Mouse (Mus musculus) ES-Bruce4 (cell line): Measurements from ENCODE around the gene Olfr315. TPM values are rescaled to one million over a fixed set of nuclear protein-coding genes. Genes with fewer than 3 reads are reported as not detected.

Source experiments
- H3K27ac ChIP-seq: 2 replicates; pipeline ENCODE4 v1.5.1; 2012; ENCODE audit warnings: low read length, inconsistent platforms; ENCODE audit not compliant: insufficient read depth
- H3K27me3 ChIP-seq: 2 replicates; pipeline ENCODE4 v1.6.1; 2012; ENCODE audit warnings: mild to moderate bottlenecking, low read length, inconsistent platforms; ENCODE audit not compliant: control insufficient read depth, poor library complexity, insufficient read depth, severe bottlenecking
- H3K36me3 ChIP-seq: 2 replicates; pipeline ENCODE4 v1.6.1; 2012; ENCODE audit warnings: inconsistent platforms, mild to moderate bottlenecking, low read length, moderate library complexity; ENCODE audit not compliant: control insufficient read depth, poor library complexity, insufficient read depth, severe bottlenecking
- H3K4me1 ChIP-seq: one replicate; pipeline ENCODE4 v1.8.1; 2011; ENCODE audit warnings: low read length; ENCODE audit not compliant: control insufficient read depth, insufficient read depth
- H3K4me3 ChIP-seq: 2 replicates; pipeline ENCODE4 v1.5.1; 2011; ENCODE audit warnings: low read depth, mild to moderate bottlenecking, low read length
- H3K9ac ChIP-seq: 2 replicates; pipeline ENCODE4 v1.6.1; 2012; ENCODE audit warnings: low read depth, mild to moderate bottlenecking, inconsistent platforms; ENCODE audit not compliant: poor library complexity, severe bottlenecking
- H3K9me3 ChIP-seq: replicated peaks from 2 replicates; pipeline ENCODE4 v1.6.1; 2012; ENCODE audit warnings: mild to moderate bottlenecking, low read length, inconsistent platforms; ENCODE audit not compliant: control insufficient read depth, poor library complexity, insufficient read depth, severe bottlenecking
- CTCF ChIP-seq: IDR thresholded peaks from one replicate; pipeline ENCODE4 v1.8.1; 2011; ENCODE audit warnings: low read depth, low read length
- EP300 ChIP-seq: IDR thresholded peaks from 2 replicates; pipeline ENCODE4 v1.6.1; 2011; ENCODE audit warnings: low read depth, low read length; ENCODE audit not compliant: insufficient read depth
- POLR2A ChIP-seq: IDR thresholded peaks from one replicate; pipeline ENCODE4 v1.8.1; 2011; ENCODE audit warnings: low read length; ENCODE audit not compliant: insufficient read depth
- polyA plus RNA-seq: library from polyadenylated mRNA; stranded (reverse); fragments of >200 nt; gene quantifications from 2 replicates; pipeline ENCODE4 v1.2.4, GENCODE M21; 2011; ENCODE audit warnings: low read depth; ENCODE audit not compliant: missing spikeins, insufficient read depth, insufficient read length

The Olfr315 gene
- polyA plus RNA-seq, 1 experiment: not detected

- Histone ChIP-seq H3K27ac (no peak within 1 kb of the TSS), H3K27me3 (no peaks in the 10 kb centered on the region), H3K4me3 (no peak within 1 kb of the TSS), H3K9me3 (no peaks in the 10 kb centered on the region; the same call in 1 of the 2 replicates), H3K4me1 (no peaks in the 10 kb centered on the region), H3K36me3 (no peaks in the 10 kb centered on the region), H3K9ac (no peak within 1 kb of the TSS)
- TF ChIP-seq EP300: no peak
- TF ChIP-seq CTCF: no peak
- TF ChIP-seq POLR2A: no peak
These were observed 20.6 kb upstream of the Olfr315 start, which contains the start of gene Olfr316 for GRCm38 (mm10) chr11:58752434-58752833. Gene Olfr316 (plus strand): TSS chr11:58752734.

DNA sequence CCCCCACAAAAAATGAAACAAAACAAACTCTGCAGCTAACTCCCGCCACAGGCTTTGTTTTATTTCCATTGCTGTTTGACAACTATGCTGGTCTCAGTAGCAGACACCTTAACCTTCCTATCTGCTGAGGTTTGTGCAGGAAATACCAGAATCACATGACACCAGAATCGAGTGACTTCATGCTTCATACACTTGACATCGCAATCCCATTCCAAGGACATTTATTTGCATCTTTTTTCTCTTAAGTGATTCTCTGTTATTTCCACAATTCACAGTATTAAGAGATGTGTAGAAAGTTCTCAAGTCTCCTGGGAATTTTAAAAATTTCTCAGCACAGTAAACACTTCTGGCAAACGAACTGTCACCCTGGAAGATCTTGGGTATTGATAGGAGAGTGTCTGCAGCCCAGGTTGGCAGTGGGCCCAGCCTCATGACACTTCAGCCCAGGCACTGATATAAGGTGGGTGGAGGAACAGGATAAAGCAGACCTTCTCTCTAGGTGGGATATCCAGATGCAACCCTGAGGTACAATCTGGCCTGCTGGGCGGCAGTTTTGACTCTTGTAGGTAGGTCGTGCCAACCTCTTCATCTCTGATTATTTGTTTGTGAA, 9.6 kb downstream of the Olfr315 start, which contains the start of gene Olfr314:
Gene Olfr314 (plus strand): TSS at position 473 of the 610 bp plus-strand sequence.
- no peak within 1 kb of the TSS for H3K4me3 ChIP-seq
- no peak within 1 kb of the TSS for H3K9ac ChIP-seq
- no peak within 1 kb of the TSS for H3K27ac ChIP-seq
- no peaks in the 10 kb centered on the region for H3K27me3 ChIP-seq
- no peaks in the 10 kb centered on the region for H3K9me3 ChIP-seq
- H3K36me3 ChIP-seq: no peaks in the 10 kb centered on the region
- no peaks in the 10 kb centered on the region for H3K4me1 ChIP-seq
- TF ChIP-seq CTCF (no peak), EP300 (no peak), POLR2A (no peak)

GRCm38 (mm10) chr11:58784182-58784581, 11.2 kb downstream of the Olfr315 start:
- Histone ChIP-seq H3K9me3 (no peaks in the 10 kb centered on the region), H3K4me3 (no peak overlapping the region), H3K36me3 (no peaks in the 10 kb centered on the region), H3K27me3 (no peaks in the 10 kb centered on the region), H3K9ac (no peak overlapping the region), H3K4me1 (no peaks in the 10 kb centered on the region), H3K27ac (no peak overlapping the region)
- TF ChIP-seq CTCF (no peak), POLR2A (no peak), EP300 (no peak)

- Histone ChIP-seq H3K4me3 (no peak overlapping the region), H3K4me1 (no peaks in the 10 kb centered on the region), H3K36me3 (no peaks in the 10 kb centered on the region), H3K9me3 (no peaks in the 10 kb centered on the region), H3K9ac (no peak overlapping the region), H3K27me3 (no peaks in the 10 kb centered on the region), H3K27ac (no peak overlapping the region)
- no peak for TF ChIP-seq POLR2A
- no peak for TF ChIP-seq EP300
- TF ChIP-seq CTCF: no peak
These were observed 14.7 kb downstream of the Olfr315 start for GRCm38 (mm10) chr11:58787651-58788050.

GRCm38 (mm10) chr11:58788346-58788745, 15.4 kb downstream of the Olfr315 start:
- TF ChIP-seq CTCF: no peak
- TF ChIP-seq POLR2A: no peak
- no peak for TF ChIP-seq EP300
- no peak overlapping the region for H3K27ac ChIP-seq

DNA sequence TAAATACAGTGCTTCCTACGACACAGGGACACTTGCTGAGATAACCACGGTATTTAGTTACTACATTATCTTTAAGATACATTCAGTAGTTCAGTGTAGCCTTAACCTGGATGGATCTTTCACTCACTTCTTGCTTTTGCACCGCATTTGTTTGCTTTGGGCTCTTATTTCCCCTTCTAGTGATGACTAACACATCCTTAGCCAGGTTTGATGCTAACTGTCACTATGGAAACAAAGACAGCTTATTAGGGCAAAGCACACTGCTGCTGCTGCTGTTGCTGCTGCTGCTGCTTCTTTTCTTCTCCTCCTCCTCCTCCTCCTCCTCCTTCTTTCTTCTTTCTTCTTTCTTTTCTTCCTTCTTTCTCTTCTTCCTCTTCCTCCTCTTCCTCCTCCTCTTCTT, 16.5 kb downstream of the Olfr315 start:
- H3K4me3 ChIP-seq: no peak overlapping the region
- no peak overlapping the region for H3K9ac ChIP-seq
- TF ChIP-seq CTCF: no peak
- TF ChIP-seq EP300: no peak
- TF ChIP-seq POLR2A: no peak
- H3K27me3 ChIP-seq: no peaks in the 10 kb centered on the region
- H3K9me3 ChIP-seq: no peaks in the 10 kb centered on the region
- no peaks in the 10 kb centered on the region for H3K4me1 ChIP-seq
- H3K36me3 ChIP-seq: no peaks in the 10 kb centered on the region
- H3K27ac ChIP-seq: no peak overlapping the region

More at GRCm38 (mm10) chr11:58788346-58788745, 15.4 kb downstream of the Olfr315 start:
- Histone ChIP-seq H3K9ac (no peak overlapping the region), H3K27me3 (no peaks in the 10 kb centered on the region), H3K4me1 (no peaks in the 10 kb centered on the region), H3K9me3 (no peaks in the 10 kb centered on the region), H3K36me3 (no peaks in the 10 kb centered on the region), H3K4me3 (no peak overlapping the region)
